Mouse (Mus musculus) stomach, postnatal 0 days (tissue): ENCODE measurements at regions not wholly inside any gene's neighbourhood (a gene's known extent, or its start where the extent isn't known, plus 50 kb on each side); places are given as distances from the start of the nearest gene placed in this dataset.

Source experiments
- CTCF ChIP-seq: IDR thresholded peaks from 2 replicates; pipeline ENCODE4 v1.5.1; 2016; ENCODE audit warnings: antibody characterized with exemption, low read depth, mild to moderate bottlenecking, moderate library complexity
- EP300 ChIP-seq: optimal IDR thresholded peaks from 2 replicates; pipeline ENCODE3; 2016; ENCODE audit warnings: antibody characterized with exemption

DNA sequence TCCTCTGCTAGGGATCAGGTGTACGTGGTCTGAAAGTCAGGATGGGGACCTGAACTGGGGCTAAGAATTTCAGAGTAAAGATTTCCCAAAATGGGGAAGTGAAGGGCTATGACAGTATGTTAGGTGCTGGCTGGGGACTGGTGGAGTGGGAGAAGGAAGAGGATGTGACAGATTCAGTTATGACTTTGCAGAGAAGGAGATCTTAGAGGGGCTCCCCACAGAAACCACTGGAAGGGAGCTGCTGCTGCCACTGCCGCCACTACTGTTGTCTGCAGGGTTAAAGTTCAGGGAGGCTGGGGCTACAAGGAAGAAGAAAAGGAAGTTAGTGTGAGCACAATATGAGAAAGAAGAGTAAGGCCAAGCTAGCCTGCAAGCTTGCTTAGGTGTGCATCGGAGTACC, 53.7 kb upstream of the Armc3 start:
- no peak for TF ChIP-seq CTCF
- TF ChIP-seq EP300 = no peak
